Mouse (Mus musculus) ES-CJ7 (cell line): ENCODE measurements around the gene Zbtb38.

Experiments used
- DNase-seq: peaks from one replicate; pipeline ENCODE4 v3.0.0; 2011; ENCODE audit warnings: low read depth, low spot score

The Zbtb38 gene

DNA sequence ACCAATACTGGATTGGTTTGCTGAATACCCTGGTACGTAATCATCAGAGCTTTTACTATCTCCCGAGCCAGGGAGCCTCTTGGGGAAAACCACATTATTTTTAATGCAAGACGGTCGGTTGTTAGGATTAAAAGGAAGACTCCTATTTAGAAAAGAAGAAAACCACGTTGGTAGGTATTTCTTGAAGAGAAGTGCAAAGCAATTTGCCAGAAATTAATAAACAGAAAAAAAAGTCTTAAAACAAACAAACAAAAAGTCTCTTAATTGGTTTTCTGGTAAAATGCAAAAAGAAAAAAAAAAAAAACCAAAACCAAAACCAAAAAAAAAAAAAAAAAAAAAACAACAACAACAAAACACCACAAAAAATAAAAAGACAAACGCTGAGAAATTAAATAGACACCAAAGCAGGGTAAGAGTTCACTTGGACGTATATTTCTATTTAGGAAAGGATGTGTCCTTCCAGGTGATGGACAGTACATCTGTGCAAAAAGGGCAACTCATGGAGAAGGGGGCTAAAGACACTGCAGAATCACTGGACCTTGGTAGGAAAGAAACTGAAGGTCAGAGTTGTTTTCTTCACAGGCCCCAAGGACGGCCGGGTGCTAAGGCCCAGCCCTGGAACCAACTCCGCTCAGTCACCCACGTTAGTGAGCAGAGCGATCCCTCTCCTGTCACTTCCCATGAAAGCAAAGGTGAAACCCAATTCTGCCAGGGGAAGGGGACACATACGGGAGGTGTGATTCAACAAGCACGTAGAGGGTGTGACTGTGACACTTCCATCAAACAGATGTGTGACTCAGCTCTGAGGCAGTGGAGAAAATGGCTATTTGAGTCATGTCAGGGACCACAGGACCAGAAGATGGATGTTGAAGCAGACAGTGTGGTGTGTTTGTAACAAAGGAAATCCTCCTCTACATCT lies 38.9 kb downstream of the Zbtb38 start:
- no peak for DNase-seq

DNA sequence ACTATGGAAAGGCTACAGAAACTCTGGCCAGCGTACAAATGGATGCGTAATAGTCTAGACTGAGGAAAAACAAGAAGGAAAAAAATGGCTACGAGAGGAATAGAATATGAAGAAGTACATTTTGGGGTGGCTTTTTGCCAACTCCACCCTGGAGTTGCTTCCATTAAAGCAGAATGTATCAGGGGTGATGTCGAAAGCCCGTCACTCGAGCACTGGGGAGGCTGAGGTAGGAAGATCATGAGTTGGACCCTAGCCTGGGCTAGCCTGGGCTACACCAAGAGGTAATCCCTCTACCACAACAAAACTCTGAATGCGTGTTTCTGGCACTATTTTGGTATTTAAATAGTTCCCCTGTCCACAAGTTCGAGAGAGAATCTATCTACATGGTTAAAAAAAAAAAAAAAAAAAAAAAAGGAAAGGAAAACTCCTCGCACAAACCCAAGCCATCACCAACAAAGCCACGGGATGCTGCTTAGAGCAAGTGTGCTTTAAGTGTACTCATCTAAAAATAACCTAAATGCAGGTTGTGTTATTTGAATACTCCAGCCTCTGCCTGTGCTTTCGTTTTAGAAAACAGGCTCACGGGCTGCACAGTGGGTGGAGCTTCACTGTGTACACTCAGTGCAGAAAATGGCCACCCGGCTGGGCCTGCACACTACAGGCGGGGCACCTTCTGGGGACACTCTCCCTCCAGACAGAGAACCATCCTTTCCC lies 39.7 kb downstream of the Zbtb38 start:
- DNase-seq = no peak

DNA sequence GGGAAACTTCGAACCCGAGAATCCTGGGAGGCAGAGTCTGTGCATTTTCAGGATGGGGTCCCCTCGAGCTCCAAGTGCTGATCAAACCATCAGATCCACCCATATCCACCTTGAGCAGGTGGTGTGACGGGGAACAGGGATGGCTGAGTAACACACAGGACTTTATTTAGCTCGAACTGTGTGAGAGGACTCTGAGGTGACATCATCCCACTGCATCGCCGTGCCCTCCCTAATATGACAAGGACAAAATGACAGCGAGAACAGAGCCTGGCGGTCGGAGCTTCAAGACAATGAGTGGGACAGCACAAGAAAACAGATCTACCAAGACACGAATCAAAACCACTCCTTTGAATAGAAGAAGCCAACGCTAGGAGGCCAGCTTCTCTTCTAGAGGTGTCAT lies 40.6 kb downstream of the Zbtb38 start:
- DNase-seq = no peak

DNA sequence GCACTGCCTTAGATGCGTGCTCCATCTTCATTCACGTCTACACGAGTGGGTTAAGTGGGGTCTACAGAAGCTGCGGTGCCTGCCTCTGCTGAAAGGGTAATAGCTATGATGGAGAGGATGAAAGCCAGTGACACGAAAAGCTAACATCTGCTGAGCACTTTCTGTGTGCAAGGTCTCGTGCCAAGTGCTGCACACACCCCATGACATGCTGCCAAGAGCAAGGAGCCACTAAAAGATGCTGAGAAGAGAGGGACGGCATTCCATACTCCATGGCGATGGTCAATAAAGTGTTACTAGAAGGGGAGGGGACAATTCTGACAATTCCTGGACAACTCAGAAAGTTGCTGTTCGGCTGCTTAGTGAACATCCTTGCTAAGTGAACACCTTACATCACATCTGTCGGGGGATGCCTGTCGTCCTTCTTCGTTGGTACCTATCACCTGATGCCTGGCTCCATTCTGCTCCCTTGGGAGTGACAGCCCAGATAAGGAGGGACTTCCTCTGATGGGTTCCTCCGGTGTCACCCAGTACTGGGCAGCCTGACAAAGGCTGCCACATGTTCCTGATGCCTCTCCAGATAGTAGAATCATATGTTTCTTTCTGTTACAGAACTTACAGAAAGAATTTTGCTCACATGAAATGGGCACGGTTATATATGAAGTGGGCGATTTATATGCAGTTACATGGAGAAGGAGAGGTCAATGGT lies 42.2 kb downstream of the Zbtb38 start:
- no peak for DNase-seq

DNA sequence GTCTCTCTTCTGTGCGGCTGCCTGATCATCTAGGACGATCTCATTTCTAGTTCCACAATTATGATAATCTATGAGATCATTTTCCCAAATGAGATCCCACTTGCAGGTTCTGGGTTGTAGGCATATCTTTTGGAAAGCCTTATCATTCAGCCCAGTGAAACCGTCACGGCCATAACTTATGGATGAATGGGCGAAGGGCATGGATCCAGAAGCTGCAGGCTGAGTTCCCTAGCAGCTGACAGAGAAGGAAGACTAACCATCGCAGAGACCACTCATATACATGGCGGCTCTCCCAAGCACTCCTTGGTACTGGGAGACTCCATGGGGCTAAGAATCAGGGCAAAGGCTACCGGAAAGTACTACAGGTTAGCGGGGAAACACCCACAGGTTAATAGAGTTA lies 43.7 kb downstream of the Zbtb38 start:
- DNase-seq = no peak

DNA sequence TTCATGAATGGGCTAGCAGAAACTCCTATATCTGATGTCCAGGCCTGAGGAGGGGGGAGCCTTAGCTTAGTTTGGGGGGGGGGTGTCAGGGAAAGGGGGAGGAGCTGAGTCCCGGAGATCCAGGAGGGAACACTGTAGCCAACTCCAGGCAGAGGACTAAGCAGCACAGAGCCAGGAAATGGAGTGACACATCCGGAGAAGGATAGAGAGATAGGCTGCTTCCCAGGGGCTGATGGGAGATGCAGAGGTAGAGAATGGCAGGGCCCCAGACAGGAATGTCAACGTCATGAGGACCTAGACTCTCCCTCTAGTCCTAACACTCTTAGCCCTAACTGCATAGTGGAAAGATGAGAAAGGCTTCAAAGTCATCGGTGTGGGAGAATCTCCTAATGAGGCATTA lies 44.7 kb downstream of the Zbtb38 start:
- no peak for DNase-seq

DNA sequence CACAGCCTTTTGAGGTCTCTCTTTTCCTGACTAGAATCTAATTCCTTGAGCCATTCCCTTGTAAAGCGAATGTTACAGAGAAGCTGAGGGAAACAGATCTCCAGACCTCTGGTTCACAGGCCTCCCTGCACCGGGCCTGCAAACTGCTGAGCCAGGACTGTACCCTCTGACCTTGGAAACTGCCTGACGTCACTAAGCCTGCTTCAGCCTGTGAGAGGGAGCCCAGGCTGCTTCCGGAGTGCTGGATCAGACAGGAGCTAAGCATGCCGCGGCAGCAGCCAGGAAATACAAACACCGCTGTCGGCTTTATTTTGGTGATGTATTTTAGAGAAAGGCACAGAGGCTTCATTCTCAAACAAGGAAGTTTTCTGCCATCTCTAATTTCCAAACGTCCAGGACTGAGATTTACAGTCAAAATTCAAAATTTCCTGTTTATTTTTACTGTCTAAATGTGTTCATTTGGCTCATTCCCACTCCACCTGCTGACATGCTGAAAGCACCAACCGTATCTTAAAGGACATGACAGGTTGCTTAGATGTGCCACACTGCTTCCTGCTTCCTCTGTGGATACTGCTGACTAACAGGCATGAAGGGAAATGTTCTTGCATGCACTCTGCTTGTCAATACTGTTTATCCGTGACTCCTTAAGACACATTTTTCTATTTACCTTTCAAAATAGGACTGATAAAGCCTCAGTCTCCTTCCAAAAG lies 46.9 kb downstream of the Zbtb38 start:
- peak; percentile 91 for DNase-seq

DNA sequence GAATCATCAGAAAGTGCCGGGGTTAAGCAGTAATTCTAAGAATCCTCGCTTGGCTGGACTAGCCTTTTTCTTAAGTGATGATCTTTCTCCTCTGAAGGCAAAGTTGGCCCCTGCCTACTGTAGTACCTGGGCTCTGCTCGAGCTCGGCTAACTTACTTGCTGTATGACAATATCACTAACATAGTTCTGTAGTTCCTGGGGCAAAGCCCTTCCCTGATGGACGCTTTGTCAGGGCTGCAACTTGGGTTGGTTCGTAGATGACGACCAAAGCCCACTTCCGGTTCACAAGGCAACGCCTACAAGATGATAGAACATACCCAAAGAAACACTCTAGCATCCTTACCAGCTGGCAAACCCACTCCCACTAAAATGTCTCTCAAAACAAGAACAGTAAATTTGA lies 47.7 kb downstream of the Zbtb38 start:
- no peak for DNase-seq

DNA sequence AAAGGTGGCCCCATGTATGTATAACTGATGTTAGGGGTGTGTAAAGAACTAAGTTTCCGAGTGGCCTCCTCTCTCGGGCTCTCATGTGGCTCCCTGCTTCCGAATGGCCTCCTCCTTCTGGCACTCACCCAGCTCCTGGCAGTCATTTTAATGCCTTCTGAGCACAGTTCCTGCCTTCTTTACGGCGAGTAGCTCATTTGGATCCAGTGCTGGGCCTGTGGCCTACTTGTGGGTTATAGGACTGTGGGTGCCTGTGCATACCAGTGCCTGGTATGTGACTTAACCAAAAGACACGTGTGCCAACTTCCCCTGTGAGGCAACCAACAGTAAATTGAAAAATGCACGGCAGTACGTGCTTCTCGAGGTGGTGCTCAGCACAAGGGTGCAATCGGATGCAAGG lies 50.7 kb downstream of the Zbtb38 start:
- DNase-seq = no peak

DNA sequence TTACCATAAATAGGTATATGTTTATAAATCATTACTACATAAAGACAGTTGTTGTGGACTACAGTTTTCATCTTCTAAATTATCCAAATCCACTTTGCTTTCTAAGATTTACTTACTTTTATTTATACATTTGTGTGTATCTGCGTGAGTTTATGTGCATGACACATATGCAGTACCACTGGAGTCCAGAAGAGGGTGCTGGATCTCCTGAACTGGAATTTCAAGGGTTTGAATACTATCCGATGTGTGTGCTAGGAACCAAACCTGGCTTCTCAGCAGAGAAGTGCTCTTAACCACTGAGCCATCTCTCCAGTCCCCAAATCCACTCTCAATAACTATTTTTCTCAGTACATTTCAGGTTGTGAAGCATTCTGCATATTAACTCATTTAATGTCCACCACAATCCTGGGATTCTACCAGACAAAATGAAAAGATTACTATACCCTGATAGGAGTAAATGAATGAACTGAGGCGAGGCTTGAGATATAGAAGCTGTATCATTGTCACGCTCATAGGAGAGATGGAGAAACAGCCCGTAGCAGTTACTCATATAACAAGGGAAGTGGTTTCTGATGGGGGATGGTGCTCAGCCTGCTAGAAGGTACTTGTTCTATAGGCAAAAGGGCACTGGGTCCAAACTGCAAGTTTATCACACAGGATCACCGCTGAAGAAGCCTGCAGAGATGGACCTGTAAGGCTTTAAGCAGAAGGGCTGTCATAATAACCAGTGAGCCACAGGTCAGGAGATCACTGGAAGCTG lies 53.2 kb downstream of the Zbtb38 start:
- DNase-seq = peak; percentile 52

DNA sequence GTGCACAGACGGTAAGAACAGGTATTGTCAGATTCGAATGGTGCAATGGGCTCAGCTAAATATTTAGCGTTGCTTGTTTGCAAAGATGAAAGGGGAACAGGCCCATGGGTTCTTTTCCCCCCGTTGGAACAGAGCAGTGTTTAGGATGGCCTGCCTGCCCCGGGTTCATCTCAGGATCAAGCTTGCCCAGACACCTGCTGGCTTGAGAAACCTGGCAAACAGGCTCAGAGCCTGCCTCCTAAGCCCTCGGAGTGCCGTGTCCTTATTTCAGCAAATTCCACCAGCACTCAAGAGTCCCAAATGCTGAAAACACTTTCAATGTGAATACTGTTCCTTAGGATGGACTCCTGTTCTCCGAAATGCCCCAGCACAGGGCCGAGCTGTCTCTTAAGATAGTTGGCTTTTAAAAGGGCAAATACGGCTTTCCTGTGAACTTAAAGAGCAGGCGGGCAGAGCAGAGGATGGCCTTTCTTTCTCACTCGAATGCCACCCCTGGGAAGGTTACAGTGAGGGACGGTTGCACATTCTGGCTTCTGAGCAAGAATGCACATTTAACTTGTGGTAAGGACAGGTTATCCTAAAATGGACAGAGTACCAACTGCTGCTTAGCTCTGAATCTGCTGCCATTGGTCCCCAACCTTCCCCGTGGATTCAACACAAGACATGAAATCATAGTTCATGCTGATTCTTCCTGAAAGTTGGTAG lies 55.7 kb downstream of the Zbtb38 start:
- no peak for DNase-seq

DNA sequence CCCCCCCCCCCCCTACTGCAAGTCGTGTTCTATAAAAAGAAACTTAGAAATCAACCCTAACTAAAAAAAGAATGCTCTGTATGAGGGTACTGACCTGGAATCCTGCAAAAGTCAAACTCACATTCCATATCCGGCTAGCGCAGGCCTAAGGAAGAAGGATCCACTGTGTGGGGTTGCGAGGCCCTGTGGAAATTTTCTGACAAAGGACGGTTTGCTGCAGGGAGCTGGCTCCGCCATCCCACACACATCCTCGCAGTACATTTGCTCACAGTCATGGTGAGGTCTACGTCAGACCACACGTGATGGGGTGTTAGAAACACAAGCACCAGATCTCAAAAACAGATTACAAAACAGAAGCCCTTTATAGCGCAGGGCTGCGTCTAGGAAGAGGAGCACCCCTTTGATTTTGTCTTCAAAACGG lies 56.5 kb downstream of the Zbtb38 start:
- DNase-seq = no peak

DNA sequence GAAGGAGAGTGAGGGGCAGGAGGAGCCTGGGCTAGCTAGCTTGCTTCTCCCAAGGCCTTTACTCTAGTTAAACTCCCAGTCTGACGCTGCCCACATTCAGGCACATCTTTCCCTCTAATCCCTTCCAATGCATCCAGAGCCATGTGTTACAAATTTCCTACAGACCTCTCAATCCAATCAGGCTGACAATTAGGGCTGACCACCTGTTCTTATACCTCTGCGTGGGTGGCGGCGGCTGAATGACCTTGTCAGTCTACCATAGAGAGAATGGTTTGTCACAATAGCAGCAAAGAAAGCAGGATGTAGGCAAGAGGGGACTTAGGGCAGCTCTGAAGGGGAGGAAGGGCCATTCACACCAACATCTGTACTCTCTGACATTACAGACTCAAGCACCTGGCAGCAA lies 62.2 kb downstream of the Zbtb38 start:
- no peak for DNase-seq

DNA sequence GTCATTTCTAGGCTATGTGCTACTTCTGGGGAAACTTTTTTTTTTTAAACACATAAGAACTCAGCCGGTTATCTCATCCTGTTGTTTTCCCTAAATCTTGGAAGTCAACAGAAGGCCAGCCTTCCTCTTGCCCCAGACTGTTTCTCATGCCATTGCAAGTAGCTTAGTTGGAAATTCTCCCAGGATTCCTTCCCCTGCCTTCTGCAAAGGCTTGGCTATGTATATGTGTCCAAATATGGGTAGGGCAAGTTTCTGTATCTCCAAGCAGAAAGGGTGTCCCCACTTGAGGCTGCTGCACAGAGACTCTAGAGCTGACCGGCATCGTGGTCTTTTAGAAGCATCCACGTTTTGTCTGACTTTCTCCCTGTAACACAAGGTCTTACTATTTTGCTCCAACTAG lies 63.6 kb downstream of the Zbtb38 start:
- no peak for DNase-seq

DNA sequence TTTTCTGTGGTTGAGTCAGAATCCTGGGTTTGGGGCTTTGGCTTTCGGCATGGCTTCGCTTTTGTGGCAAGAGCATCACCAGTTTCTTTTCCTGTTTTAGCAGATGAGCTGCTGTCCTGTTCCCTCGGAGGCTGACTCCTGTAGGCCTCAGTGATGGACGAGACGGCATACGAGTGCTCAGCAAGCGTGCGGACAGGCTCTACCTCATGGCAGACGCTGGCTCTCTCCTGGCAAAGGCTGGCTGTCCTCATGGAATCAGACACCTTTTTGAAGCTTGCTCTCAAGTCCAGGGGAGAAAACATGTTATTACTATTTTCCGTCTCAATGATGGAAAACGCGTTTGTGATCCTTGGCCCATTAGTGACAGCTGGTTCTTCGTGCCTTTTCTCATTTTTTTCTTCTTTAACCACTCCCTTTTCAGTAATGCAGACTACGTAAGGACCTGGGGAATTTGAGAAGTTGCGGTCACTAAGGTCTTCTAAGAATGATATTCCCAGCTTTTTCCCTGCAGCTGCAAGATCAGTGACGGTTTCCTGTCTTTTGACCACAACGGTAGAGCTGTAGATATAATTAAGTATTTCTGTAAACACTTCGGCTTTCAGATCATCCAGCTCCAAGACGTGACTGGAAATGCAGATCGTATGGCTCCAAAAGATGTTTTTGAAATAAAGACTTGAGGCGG lies 64.3 kb downstream of the Zbtb38 start:
- DNase-seq = no peak

DNA sequence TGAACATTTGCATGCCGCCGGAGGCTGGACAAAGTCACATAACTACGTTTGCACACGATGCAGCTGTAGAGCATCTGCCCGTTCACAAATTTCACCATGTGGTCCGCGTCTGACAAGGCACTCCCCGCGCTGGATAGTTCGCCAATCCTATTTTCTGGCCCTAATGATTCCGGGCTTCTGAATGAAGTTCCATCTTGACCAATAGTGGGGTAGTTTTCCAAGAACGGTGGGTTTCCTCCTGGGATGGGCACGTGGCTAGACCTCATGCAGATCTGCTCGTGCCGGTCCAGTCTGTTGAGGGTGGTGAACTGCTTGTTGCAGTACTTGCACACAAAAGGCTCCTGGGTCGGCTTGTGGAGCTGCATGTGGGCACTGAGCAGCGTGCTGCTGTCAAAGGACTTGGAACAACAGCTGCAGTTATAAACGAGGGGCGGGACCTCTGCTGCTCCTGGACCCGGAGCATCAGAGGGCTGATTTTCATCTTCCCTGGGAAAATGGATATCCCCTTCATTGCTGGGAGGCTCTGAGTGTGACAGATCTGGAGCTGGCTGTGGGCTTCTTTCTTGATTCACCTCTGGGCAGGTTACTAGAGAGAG lies 64.9 kb downstream of the Zbtb38 start:
- DNase-seq = no peak

DNA sequence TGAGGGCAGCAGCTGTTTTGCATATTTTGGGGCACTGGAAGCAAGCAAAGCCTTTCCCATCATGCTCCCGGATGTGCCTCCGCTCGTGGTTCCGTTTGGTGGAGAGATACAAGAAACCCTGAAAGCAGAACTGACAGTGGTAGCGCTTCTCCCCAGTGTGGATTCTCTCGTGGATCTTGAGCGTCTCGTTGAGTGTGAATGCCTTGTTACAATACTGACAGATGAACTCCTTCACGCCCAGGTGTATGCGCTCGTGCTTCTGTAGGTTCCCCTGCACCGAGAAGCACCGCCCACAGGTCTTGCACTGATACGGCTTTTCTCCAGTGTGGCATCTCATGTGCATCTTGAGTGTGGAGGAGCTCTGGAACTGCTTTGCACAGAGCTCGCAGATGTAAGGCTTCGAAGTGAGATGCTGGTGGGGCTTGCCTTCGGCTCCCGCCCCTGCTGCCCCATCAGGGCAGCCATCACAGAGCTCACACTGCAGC lies 67.0 kb downstream of the Zbtb38 start:
- no peak for DNase-seq

DNA sequence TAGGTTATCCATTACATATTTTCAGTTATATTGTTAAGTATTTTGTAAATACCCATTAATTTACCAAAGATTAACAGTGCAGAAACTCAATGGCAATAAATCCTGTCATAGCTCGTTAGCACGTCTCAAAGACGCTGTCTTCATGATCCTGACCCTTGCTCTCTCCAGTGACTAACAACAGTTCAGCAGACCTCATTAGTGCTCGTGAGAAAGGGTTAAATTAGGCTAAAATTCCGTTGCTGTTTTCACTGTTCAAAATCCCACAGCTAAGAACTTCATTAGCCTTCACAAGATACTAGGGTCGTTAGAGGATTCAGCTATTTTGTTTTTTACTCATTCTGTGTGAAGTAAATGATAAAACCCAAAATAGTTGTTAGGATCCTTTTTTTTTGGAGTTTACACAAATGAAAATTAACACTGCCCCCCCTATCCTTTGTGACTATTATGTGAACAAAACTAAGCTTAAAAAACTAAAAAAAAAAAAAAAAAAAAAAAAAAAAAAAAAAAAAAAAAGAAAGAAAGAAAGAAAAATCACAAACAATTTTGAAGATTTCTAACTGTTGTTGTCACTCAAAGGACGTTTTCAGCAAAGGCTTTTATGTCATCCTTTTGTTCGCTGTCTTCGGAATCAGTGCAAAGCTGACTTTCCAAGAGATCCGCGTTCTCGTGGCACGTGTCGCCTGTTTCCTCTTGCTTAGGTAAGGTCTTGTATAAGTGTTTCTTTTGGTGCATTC lies 67.6 kb downstream of the Zbtb38 start:
- DNase-seq = no peak
